Mouse (Mus musculus) spleen, adult 2 months (tissue): ENCODE measurements around the gene Gm28038. TPM values are rescaled to one million over a fixed set of nuclear protein-coding genes. Genes with fewer than 3 reads are reported as not detected.

Experiments used
- DNase-seq, 2 experiments: peaks; one replicate each; pipeline versions ENCODE4 v3.0.0 to v3.0.0-alpha.2; 2012 to 2021; ENCODE audit warnings: low spot score in 2 of 2, low read depth in 1 of 2
- H3K27ac ChIP-seq: fragments of 200-500 bp; 2 replicates; pipeline ENCODE4 v1.5.1; 2012; ENCODE audit warnings: low read length, inconsistent platforms; ENCODE audit not compliant: insufficient read depth
- H3K27me3 ChIP-seq: fragments of 200-500 bp; 2 replicates; pipeline ENCODE4 v1.6.1; 2012; ENCODE audit warnings: mild to moderate bottlenecking, moderate library complexity, low read length, inconsistent platforms; ENCODE audit not compliant: control insufficient read depth, insufficient read depth
- H3K36me3 ChIP-seq: fragments of 200-500 bp; 2 replicates; pipeline ENCODE4 v1.6.1; 2012; ENCODE audit warnings: mild to moderate bottlenecking, low read length, inconsistent platforms; ENCODE audit not compliant: control insufficient read depth, insufficient read depth
- H3K4me1 ChIP-seq: fragments of 200-500 bp; 2 replicates; pipeline ENCODE4 v1.6.1; 2011; ENCODE audit warnings: inconsistent platforms; ENCODE audit not compliant: control insufficient read depth, insufficient read depth, insufficient read length
- H3K4me3 ChIP-seq: fragments of 200-500 bp; 2 replicates; pipeline ENCODE4 v1.5.1; 2011; ENCODE audit warnings: mild to moderate bottlenecking, inconsistent platforms; ENCODE audit not compliant: insufficient read depth, insufficient read length; ENCODE audit errors: extremely low read depth
- CTCF ChIP-seq: fragments of 200-500 bp; IDR thresholded peaks from 2 replicates; pipeline ENCODE4 v1.5.1; 2011; ENCODE audit warnings: mild to moderate bottlenecking, inconsistent platforms; ENCODE audit not compliant: insufficient read depth, insufficient read length, insufficient replicate concordance; ENCODE audit errors: extremely low read depth
- POLR2A ChIP-seq: fragments of 200-500 bp; IDR thresholded peaks from 2 replicates; pipeline ENCODE4 v1.6.1; 2011; ENCODE audit warnings: low read depth, low read length, inconsistent platforms
- WGBS: fragments of 180-500 bp; shearing (Covaris S2); methylation state at CpG from one replicate; pipeline ENCODE4 v1.1.7; 2018; 5-methylcytosine and 5-hydroxymethylcytosine counted together
- polyA plus RNA-seq: library from polyadenylated mRNA; depleted of rRNA; stranded (reverse); fragments of >200 nt; gene quantifications from 2 replicates; pipeline ENCODE4 v1.2.3, GENCODE M21; 2012

Gm28038 gene
- polyA plus RNA-seq, 1 experiment, result not detected

DNA sequence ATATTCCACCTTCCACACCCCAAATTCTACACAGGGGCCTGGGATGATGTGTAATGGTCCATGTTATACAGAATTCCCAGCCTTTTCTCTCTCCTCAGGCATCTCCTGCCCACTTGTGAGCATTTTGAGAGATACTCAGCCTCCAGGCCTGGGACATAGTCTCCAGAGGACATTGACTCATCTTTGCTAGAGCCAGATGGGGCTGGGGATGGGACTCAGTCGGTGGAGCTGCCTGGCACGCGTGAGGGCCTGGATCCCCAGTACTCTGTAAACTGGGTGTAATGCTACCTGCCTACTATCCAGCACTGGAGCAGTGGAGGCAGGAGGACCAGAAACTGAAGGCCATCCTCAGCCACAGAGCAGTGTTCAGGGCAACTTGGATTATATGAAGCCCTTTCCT lies 31.7 kb upstream of the Gm28038 start:
- Histone ChIP-seq H3K4me3 (no peak overlapping the region), H3K4me1 (peaks cover 56% of the 10 kb centered on the region; the same call in 1 of the 2 replicates), H3K27ac (peak overlapping the region; percentile 46), H3K36me3 (peaks cover 1% of the 10 kb centered on the region), H3K27me3 (no peaks in the 10 kb centered on the region)
- TF ChIP-seq POLR2A, result no peak
- TF ChIP-seq CTCF, result no peak
- DNase-seq, result no peak
- 94% methylated on average over 3 of the region's 3 CpGs for WGBS

DNA sequence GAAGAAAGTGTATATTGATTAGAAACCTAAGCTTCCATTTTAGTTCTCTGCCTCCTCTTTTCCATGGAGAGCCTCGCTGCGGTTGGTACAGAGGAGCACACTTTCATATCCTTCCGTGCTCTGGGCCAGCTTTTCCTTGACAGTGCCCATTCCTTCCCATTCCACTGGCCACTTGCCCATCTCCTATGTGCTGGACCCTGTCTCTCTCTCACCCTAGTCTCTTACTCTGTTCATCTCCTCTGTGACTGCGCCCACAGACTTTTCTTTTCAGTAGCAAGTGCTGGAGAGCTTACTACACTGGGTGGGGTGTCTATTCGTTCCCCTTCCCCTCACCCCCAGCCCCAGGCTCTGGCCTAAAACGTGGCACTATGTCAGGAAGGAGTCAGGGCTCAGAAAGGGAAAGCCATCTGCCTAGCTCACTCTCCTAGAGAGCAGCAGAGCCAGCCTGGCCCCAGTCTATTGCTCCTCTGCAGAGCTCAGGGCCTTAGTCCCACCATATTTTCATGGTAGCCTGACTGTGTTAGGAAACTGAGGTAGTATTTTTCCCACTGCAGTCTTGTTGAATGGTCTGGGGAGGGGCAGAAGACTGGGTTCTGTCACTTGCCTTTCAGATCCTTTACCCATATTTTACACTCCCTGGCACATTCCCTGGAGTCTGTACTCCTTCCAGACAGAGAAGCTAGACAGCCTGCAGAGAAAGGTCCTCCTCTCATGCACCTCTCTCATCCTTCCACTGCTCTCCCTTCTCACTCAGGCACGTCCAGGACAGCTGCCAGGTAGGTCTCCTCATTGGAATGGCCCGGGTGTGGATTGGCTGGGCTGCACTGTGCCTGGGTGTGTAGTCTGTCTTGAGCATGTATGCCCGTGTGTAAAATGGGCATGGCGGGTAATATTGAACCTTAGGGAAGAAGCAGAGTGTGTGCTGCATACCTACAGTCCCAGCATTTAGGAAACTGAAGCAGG lies 30.4 kb upstream of the Gm28038 start:
- peak overlapping the region; percentile 52 for H3K27ac ChIP-seq
- no peak overlapping the region for H3K4me3 ChIP-seq

DNA sequence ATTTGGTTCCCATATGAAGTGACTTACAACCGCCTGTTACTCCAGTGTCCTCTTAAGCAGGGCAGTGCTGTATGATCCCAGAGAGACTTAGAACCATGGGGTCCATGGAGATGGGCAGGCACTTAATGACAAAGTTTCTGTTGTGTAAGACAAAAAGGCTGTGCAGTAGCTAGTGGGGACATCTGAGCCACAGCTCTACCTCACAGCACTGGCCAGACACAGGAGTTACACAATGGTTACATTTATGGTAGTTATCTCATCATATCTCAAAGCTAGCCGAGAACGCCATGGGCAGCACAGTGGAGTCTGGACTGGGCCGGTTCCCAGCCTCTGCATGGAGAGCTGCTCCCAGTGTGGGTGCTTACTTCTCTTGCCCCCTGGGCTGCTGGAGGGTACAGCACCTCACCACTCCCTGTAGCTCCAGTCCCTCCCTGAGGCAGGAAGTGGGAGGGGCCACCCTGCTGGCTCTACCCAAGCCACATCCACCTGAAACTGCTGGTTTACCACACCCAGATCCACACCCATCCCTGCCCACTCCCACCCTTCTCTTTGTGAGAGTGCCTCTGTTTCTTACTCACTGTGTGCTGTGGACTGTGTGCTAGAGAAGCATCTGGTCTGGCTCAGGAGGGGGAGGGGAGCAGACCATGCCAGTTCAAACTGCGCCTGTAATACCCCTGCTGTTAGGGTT lies 29.3 kb upstream of the Gm28038 start:
- Histone ChIP-seq H3K4me3 (no peak overlapping the region), H3K27me3 (no peaks in the 10 kb centered on the region), H3K27ac (peak overlapping the region; percentile 91), H3K4me1 (peaks cover 45% of the 10 kb centered on the region; the same call in 1 of the 2 replicates), H3K36me3 (peaks cover 16% of the 10 kb centered on the region)
- WGBS, result 43% methylated on average over 5 of the region's 5 CpGs
- TF ChIP-seq POLR2A (peak; percentile 33; the same call in 1 of the 2 replicates), CTCF (no peak)
- peak; percentile 52 to 80 for DNase-seq

More for the DNA sequence above, 30.4 kb upstream of the Gm28038 start:
- DNase-seq, result no peak
- H3K4me1 ChIP-seq, result peaks cover 55% of the 10 kb centered on the region; the same call in 1 of the 2 replicates
- WGBS, result 85% methylated on average over 10 of the region's 10 CpGs
- no peaks in the 10 kb centered on the region for H3K27me3 ChIP-seq
- peaks cover 5% of the 10 kb centered on the region for H3K36me3 ChIP-seq
- TF ChIP-seq POLR2A, result no peak
- no peak for TF ChIP-seq CTCF

DNA sequence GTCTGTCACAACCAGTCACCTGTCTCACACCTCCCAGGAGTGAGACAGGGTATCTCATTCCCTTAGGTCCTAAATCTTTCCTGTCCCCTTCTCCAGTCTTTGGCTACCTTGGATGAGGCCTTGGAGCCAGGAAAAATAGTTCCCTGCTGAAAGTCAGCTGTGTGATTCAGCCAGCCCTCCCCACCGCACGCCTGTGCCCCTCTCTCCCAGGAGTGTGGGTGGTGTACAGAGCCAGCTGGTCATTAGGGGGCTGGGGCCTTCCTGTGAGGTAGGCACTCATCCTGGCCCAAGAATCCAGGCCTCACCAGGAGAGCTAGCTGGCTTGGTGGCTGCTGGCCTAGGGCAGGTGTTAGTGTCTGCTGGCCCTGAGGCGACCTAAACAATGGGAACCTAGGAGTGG lies 28.3 kb upstream of the Gm28038 start:
- Histone ChIP-seq H3K27ac (peak overlapping the region; percentile 91), H3K4me3 (no peak overlapping the region), H3K36me3 (peaks cover 23% of the 10 kb centered on the region), H3K4me1 (peaks cover 40% of the 10 kb centered on the region; the same call in 1 of the 2 replicates), H3K27me3 (no peaks in the 10 kb centered on the region)
- 64% methylated on average over 3 of the region's 3 CpGs for WGBS
- TF ChIP-seq CTCF (no peak), POLR2A (no peak)
- no peak for DNase-seq

DNA sequence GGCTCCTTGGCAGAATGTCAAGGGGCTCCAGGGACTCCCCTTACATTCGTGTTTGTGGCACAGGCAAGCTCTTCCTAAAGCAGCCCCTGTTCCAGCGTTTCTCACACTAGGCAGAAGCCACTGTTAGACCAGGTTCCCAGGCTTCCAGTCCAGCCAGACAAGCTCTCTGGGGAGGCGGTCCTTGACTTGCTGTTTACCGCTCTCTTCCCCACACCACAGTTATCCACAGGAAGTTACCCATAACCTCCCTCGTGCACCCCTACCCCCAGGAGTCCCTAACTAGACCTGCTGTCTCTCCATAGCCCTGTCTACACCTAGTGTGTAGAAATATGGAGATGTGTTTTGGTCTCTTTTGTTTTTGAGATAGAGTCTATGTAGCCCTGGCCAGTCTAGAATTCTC lies 27.0 kb upstream of the Gm28038 start:
- TF ChIP-seq POLR2A (no peak), CTCF (no peak)
- DNase-seq, result no peak
- H3K36me3 ChIP-seq, result peaks cover 23% of the 10 kb centered on the region
- 23% methylated on average over 5 of the region's 5 CpGs for WGBS
- peak overlapping the region; percentile 91 for H3K27ac ChIP-seq
- no peak overlapping the region for H3K4me3 ChIP-seq
- peaks cover 46% of the 10 kb centered on the region; the same call in 1 of the 2 replicates for H3K4me1 ChIP-seq
- no peaks in the 10 kb centered on the region for H3K27me3 ChIP-seq

DNA sequence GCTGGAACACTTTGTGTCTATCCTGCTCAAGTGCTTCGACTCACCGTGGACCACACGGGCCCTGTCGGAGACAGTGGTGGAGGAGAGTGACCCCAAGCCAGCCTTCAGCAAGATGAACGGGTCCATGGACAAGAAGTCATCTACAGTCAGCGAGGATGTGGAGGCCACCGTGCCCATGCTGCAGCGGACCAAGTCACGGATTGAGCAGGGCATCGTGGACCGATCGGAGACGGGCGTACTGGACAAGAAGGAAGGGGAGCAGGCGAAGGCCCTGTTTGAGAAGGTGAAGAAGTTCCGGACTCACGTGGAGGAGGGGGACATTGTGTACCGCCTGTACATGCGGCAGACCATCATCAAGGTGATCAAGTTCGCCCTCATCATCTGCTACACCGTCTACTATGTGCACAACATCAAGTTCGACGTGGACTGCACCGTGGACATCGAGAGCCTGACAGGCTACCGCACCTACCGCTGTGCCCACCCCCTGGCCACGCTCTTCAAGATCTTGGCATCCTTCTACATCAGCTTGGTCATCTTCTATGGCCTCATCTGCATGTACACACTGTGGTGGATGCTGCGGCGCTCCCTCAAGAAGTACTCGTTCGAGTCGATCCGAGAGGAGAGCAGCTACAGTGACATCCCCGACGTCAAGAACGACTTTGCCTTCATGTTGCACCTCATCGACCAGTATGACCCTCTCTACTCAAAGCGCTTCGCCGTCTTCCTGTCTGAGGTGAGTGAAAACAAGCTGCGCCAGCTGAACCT lies 25.0 kb upstream of the Gm28038 start:
- H3K36me3 ChIP-seq, result peaks cover 23% of the 10 kb centered on the region
- H3K4me1 ChIP-seq, result peaks cover 47% of the 10 kb centered on the region; the same call in 1 of the 2 replicates

More for the DNA sequence above, 25.0 kb upstream of the Gm28038 start:
- no peak for DNase-seq
- Histone ChIP-seq H3K27me3 (no peaks in the 10 kb centered on the region), H3K4me3 (no peak overlapping the region), H3K27ac (no peak overlapping the region)
- TF ChIP-seq POLR2A (no peak), CTCF (no peak)
- 97% methylated on average over 42 of the region's 42 CpGs for WGBS
